Mouse (Mus musculus) ES-Bruce4 (cell line): ENCODE results near the gene Meltf.

Experiments used
- CTCF ChIP-seq: IDR thresholded peaks from one replicate; pipeline ENCODE4 v1.8.1; 2011; ENCODE audit warnings: low read depth, low read length
- POLR2A ChIP-seq: IDR thresholded peaks from one replicate; pipeline ENCODE4 v1.8.1; 2011; ENCODE audit warnings: low read length; ENCODE audit not compliant: insufficient read depth

GRCm38 (mm10) chr16:31932840-31933697 lies 54.5 kb downstream of the Meltf start:
- TF ChIP-seq POLR2A (no peak), CTCF (peak; percentile 89)
